Mouse (Mus musculus) E14TG2a.4 (cell line): ENCODE data around the gene Uba2.

ENCODE experiments used
- CTCF ChIP-seq: conservative IDR thresholded peaks from 2 replicates; pipeline ENCODE4 v1.5.1; 2014; ENCODE audit warnings: low read length
- NANOG ChIP-seq: IDR thresholded peaks from 2 replicates; pipeline ENCODE4 v1.6.1; 2014; ENCODE audit warnings: borderline replicate concordance, low read length, mixed read lengths

DNA sequence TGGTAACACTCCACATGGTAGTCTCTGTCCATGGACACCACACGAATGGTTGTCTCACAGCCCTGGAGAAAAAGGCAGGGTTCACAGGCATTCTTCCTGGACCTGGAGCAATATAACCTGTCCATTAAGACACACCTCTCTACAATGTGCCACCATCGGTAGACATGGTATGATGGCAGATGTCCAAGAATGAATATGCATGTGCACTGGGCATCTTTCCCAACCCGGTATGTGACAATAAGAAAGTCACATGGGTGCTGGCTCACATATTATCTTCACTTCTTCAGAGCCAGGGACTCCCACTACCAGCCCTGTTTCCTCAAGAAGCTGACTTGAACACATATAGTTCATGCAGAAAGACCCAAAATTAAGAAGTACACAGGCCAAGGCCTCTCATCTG, 52.8 kb downstream of the Uba2 start:
- no peak for TF ChIP-seq CTCF
- no peak for TF ChIP-seq NANOG
